Mouse (Mus musculus) heart, embryonic 12.5 days (tissue): ENCODE measurements around the gene Phlda3. TPM values are rescaled to one million over a fixed set of nuclear protein-coding genes. Genes with fewer than 3 reads are reported as not detected.

ENCODE experiments used
- ATAC-seq: fragments of 200-750 bp; cut with Nextera tagmentation; 2 replicates; pipeline ENCODE4 v1.8.0; 2017; ENCODE audit warnings: moderate TSS enrichment, moderate library complexity; ENCODE audit not compliant: insufficient number of reproducible peaks, low FRiP score
- H3K27ac ChIP-seq: fragments of 300-500 bp; sonication (generic); 2 replicates; pipeline ENCODE4 v1.5.1; 2016; ENCODE audit warnings: mild to moderate bottlenecking, moderate library complexity; ENCODE audit not compliant: poor library complexity, severe bottlenecking
- H3K27me3 ChIP-seq: fragments of 300-500 bp; sonication (generic); replicated peaks from 2 replicates; pipeline ENCODE4 v1.6.1; 2016; ENCODE audit warnings: mild to moderate bottlenecking, moderate library complexity
- H3K36me3 ChIP-seq: fragments of 300-500 bp; sonication (generic); 2 replicates; pipeline ENCODE4 v1.6.1; 2016; ENCODE audit warnings: mild to moderate bottlenecking, moderate library complexity
- H3K4me1 ChIP-seq: fragments of 300-500 bp; sonication (generic); replicated peaks from 2 replicates; pipeline ENCODE4 v1.6.1; 2016; ENCODE audit warnings: mild to moderate bottlenecking
- H3K4me2 ChIP-seq: fragments of 300-500 bp; sonication (generic); 2 replicates; pipeline ENCODE4 v1.6.1; 2016; ENCODE audit warnings: mild to moderate bottlenecking, moderate library complexity
- H3K4me3 ChIP-seq: fragments of 300-500 bp; sonication (generic); 2 replicates; pipeline ENCODE4 v1.5.1; 2016; ENCODE audit warnings: mild to moderate bottlenecking
- H3K9ac ChIP-seq: fragments of 300-500 bp; sonication (generic); 2 replicates; pipeline ENCODE4 v1.6.1; 2016; ENCODE audit warnings: mild to moderate bottlenecking, moderate library complexity
- H3K9me3 ChIP-seq: fragments of 300-500 bp; sonication (generic); replicated peaks from 2 replicates; pipeline ENCODE4 v1.6.1; 2016; ENCODE audit warnings: mild to moderate bottlenecking, moderate library complexity
- WGBS: fragments of 180-500 bp; shearing (Covaris S2); methylation state at CpG from one replicate; pipeline ENCODE4 v1.1.7; 2016; 5-methylcytosine and 5-hydroxymethylcytosine counted together
- polyA plus RNA-seq: library from polyadenylated mRNA; unstranded; fragments of >200 nt; fragmentation: Nextera tagmentation; extraction: Ambion mirVana; gene quantifications from 2 replicates; pipeline ENCODE4 v1.2.1, GENCODE M21; 2016

The Phlda3 gene
- polyA plus RNA-seq, 1 experiment from 2014 or later, result 74.1 TPM

DNA sequence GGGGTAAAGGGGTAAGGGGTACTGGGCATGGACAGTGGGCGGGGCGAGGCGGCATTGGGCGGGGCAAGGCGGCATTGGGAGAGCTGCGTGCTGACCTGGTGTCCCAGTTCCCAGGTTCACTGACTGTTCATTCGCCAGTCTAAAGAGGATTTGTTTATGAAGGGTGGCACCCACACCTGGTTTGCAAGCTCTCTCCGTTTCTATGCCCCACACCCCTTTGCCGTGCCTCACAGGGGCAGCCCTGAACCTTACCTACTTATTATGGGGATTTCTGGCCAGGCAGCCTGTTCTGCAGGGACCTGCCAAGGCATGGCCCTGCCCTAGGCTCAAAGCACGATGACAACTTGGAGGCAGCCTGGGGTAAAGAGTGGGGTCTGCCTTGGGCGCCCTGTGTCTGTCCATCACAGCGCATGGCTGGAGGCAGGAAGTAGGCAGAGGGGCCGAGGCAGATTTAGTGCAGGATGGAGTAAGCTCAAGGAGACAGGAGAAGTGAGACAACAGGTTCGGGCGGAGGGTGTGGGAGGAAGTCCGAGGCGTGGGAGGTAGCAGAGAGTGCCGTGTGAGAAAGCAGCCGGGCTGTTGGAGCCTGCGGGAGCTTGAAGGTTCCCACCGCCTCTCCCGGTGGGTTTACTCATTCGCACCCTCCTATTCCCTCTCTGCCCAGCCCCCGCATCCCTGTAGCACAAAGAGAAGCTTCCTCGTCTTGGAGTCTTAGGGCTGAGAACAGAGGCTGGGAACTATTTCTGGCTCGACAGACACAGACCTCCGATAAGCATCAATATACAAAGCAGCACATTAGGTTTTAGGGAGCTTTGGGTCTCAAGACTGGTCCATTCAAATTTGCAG lies 27.7 kb downstream of the Phlda3 start:
- peaks cover 77% of the 10 kb centered on the region for H3K4me1 ChIP-seq

DNA sequence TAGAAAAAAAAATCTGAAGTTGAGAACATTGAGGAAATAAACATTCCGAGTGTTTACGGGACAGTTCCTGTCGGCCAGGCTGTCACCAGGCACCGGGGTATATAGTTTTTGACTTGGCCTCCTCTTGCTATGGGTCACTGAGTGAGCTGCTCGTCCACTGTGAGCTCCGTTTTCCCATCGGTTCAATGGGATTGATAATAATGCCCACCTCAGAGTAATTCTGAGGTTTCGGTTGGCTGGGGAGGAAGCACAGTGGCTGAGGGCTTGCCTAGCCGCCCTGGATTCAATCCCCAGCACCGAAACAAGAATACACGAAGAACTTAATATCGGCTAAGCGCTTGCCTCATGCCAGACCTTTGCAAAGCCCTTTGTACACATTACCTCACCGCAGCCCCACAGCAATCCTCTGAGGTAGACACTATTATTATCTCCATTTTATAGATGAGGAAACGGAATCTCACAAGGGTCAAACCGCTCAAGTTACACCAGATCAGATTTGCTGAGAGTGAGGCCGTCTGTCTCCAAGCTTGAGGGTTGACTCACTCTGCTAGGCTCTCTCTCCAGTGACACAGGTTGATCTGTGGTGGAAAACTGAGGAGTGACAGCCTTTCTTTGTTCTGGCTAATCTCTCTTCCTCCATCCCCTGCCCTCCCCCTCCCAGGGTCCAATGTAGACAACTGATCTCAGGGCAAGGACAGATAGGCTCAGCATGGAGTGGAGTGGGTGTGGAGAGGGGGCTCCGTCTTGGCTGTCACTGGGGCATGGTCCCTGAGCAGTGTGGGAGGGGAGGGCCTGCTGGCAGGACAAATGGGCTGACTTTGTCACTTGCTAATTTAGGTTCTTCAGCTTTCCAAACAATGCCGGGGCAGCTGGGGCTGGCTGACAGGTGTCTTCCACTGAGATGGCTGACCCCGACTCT lies 28.6 kb downstream of the Phlda3 start:
- no peaks in the 10 kb centered on the region for H3K9me3 ChIP-seq
- peak; percentile 74 for ATAC-seq
- peak overlapping the region; percentile 36 for H3K4me3 ChIP-seq
- peaks cover 80% of the 10 kb centered on the region for H3K4me1 ChIP-seq
- peak overlapping the region; percentile 73 for H3K9ac ChIP-seq
- H3K36me3 ChIP-seq, result no peaks in the 10 kb centered on the region
- WGBS, result 5% methylated on average over 20 of the region's 20 CpGs
- peak overlapping the region; percentile 74 for H3K4me2 ChIP-seq
- peak overlapping the region; percentile 94 for H3K27ac ChIP-seq
- H3K27me3 ChIP-seq, result no peaks in the 10 kb centered on the region

More for the DNA sequence above, 27.7 kb downstream of the Phlda3 start:
- peak overlapping the region; percentile 36 for H3K4me3 ChIP-seq
- no peaks in the 10 kb centered on the region for H3K9me3 ChIP-seq
- peak overlapping the region; percentile 94 for H3K27ac ChIP-seq
- H3K9ac ChIP-seq, result peak overlapping the region; percentile 73
- ATAC-seq, result peak; percentile 24; the same call in 1 of the 2 replicates
- no peaks in the 10 kb centered on the region for H3K36me3 ChIP-seq
- peak overlapping the region; percentile 74 for H3K4me2 ChIP-seq
- no peaks in the 10 kb centered on the region for H3K27me3 ChIP-seq
- WGBS, result 12% methylated on average over 27 of the region's 27 CpGs

DNA sequence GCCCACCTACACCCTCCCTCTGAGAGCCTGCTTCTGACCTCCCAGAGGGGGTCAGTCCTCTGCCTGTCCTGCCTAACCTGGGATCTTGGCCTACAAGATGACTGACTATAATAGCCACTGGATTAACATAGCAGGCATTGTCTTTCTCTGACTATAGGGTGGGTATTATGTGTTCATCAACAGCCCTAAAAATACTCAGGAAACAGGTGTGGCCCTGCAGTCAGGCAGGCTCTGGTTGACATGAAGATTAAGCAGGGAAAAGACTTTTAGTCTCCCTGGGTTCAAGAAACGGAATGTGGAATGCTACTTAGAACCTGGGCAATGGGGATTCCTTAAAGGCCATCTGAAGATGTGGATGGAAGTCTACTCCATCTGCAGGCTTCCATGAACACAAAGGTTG lies 32.6 kb downstream of the Phlda3 start:
- Histone ChIP-seq H3K4me2 (peak overlapping the region; percentile 82), H3K4me1 (peaks cover 85% of the 10 kb centered on the region), H3K9ac (peak overlapping the region; percentile 89; the same call in 1 of the 2 replicates), H3K4me3 (no peak overlapping the region), H3K36me3 (peaks cover 16% of the 10 kb centered on the region), H3K27ac (peak overlapping the region; percentile 100), H3K27me3 (no peaks in the 10 kb centered on the region), H3K9me3 (no peaks in the 10 kb centered on the region)
- WGBS, result 50% methylated on average over 1 of the region's 1 CpGs
- no peak for ATAC-seq

DNA sequence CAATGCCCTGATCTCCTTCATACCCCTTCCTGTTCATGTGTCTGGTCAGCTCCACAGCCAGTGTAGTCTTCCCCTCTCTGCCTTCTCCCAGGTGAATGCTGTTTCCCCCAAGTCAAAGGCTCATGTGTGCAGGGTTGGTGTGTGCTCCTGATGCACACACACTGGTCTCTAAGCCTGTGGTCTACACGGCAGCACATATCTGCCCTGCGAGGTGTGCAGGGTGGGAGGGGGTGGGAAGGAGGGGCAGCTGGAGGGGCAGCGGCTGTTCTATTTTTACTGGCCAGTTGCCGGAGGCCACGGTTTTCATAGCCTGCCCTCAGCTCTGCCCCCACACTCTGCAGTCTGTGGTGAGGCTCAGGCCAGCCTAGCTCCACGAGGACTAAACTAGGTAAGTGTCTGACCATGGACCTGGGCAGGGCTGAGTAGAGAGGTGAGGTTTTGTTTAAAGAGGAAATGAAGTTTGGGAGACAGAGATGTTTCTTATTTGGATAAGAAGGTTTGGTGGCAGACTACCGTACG lies 33.2 kb downstream of the Phlda3 start:
- peak overlapping the region; percentile 58 for H3K4me3 ChIP-seq
- H3K9ac ChIP-seq, result peak overlapping the region; percentile 89
- ATAC-seq, result peak; percentile 12
- H3K27ac ChIP-seq, result peak overlapping the region; percentile 100
- peaks cover 23% of the 10 kb centered on the region for H3K36me3 ChIP-seq
- peaks cover 85% of the 10 kb centered on the region for H3K4me1 ChIP-seq
- no peaks in the 10 kb centered on the region for H3K9me3 ChIP-seq
- H3K27me3 ChIP-seq, result no peaks in the 10 kb centered on the region
- H3K4me2 ChIP-seq, result peak overlapping the region; percentile 82
- WGBS, result 9% methylated on average over 8 of the region's 8 CpGs

DNA sequence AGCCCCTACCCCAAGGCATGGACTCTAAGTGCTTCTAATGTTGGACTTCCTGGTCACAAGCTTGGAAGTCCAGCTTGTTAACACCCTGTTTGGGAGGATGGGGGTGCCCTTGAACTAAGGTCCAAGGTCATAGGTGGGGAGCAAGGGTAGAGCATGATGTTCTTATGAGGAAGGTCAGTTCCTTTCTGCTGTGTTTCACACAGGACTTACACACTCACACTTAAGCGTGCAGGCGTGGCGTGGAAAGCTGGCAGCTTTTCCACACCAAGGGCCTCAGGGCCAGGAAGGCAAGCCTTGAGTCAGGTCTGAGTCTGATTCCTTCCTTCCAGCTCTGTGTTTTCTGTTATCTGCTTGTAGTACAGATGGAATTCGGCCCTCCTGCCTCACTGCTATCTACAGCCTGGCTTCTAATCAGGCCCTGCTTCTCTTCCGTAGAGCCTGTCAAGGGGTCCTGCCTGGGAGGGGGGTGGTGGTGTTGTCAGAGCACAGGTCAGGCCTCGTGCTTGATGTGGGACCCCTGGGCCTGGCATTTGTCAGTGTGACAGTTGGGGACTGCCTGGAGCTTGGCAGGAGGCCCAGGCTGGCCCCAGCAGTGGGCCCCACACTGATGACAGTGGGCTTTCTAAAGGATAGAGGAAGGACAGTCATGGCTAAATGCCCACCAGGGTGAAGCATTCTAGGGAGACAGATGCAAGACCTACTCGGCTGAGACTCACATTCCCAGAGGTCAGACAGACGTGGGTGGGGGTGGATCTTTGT lies 34.5 kb downstream of the Phlda3 start:
- under 1% methylated on average over 8 of the region's 8 CpGs for WGBS
- Histone ChIP-seq H3K9me3 (no peaks in the 10 kb centered on the region), H3K27me3 (no peaks in the 10 kb centered on the region), H3K4me3 (peak overlapping the region; percentile 58), H3K36me3 (peaks cover 35% of the 10 kb centered on the region), H3K4me2 (peak overlapping the region; percentile 82), H3K27ac (peak overlapping the region; percentile 100), H3K4me1 (peaks cover 85% of the 10 kb centered on the region), H3K9ac (peak overlapping the region; percentile 89)
- ATAC-seq, result peak; percentile 91

DNA sequence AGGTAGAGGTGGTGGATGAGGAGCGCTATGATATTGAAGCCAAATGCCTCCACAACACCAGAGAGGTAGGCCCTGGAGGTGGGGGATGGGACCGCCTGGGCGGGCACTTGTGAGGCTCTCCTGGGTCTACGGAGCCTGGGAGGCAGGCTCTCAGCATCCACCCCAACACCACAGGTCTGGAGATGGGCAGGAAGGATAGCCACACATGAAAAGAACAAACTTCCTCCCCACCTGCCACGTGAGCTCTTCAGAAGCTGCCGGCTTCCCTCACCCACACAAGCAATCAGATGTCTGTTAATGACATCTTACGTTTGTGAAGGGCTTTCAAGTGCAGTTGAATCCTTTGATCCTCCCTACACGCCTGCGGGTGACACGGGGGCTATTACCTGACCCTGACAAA lies 41.6 kb downstream of the Phlda3 start:
- ATAC-seq, result no peak
- WGBS, result 41% methylated on average over 10 of the region's 10 CpGs
- Histone ChIP-seq H3K4me2 (no peak overlapping the region), H3K9ac (peak overlapping the region; percentile 58; the same call in 1 of the 2 replicates), H3K27me3 (no peaks in the 10 kb centered on the region), H3K27ac (peak overlapping the region; percentile 60), H3K36me3 (peaks cover 81% of the 10 kb centered on the region), H3K9me3 (no peaks in the 10 kb centered on the region), H3K4me3 (no peak overlapping the region), H3K4me1 (peaks cover 74% of the 10 kb centered on the region)

DNA sequence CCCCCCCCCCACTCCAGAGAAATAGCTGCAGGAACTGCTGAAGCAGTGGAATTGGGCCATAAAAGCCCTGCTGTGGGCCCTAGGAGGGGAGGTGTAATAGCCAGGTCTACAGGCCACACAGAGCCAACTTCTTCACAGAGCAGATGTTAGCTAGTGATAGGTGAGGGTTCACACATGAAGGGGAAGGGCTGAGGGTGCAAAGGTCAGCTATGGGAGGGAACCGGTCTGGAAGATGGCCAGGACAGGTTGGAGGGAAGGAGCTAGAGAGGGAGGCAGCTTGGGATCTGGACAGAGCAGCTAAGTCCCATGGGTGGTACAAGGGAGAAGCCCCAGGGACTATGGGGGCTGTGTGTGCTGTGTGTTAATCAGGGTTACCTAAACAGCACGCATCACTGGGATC lies 44.3 kb downstream of the Phlda3 start:
- Histone ChIP-seq H3K36me3 (peaks cover 55% of the 10 kb centered on the region), H3K4me2 (no peak overlapping the region), H3K9ac (0 out of 2 replicates have a peak overlapping the region, but pooled peaks have one; percentile 2), H3K9me3 (no peaks in the 10 kb centered on the region), H3K27ac (peak overlapping the region; percentile 22; the same call in 1 of the 2 replicates), H3K4me3 (no peak overlapping the region), H3K27me3 (no peaks in the 10 kb centered on the region), H3K4me1 (peaks cover 60% of the 10 kb centered on the region)
- 76% methylated on average over 2 of the region's 2 CpGs for WGBS
- no peak for ATAC-seq

DNA sequence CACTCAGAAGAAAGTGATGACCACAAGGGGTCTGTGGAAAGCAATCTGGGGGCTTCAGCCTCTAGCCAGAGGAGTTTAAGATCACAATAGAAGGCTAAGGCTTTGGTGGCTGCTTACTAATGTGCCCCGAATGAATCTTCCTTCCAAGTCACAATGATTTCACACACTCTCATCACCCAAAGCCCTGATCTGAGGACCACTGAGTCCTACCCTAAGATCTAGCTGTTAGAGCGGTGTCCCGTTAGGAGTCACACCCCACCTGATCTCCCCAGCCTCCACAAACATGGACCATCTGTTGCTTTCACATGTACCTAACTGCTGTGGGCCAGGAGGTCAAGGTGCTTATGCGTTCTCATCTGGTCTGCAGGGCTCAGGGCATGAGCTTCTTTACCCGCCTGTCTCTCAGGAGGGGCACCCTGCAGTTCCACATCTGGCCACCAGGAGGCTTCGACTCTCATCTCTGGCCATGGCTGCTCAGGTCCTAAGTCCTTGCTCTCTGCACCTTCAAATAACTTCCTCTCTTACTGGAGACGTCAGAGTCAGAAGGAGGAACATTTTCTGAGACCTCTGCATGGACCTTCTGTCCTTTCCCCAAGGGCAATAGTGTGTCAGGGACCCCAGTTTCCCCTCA lies 45.2 kb downstream of the Phlda3 start:
- no peak overlapping the region for H3K4me2 ChIP-seq
- no peak overlapping the region for H3K4me3 ChIP-seq
- ATAC-seq, result no peak
- H3K27ac ChIP-seq, result peak overlapping the region; percentile 56; the same call in 1 of the 2 replicates
- H3K36me3 ChIP-seq, result peaks cover 46% of the 10 kb centered on the region
- no peaks in the 10 kb centered on the region for H3K27me3 ChIP-seq
- no peak overlapping the region for H3K9ac ChIP-seq
- 28% methylated on average over 7 of the region's 7 CpGs for WGBS
- peaks cover 54% of the 10 kb centered on the region for H3K4me1 ChIP-seq
- no peaks in the 10 kb centered on the region for H3K9me3 ChIP-seq

DNA sequence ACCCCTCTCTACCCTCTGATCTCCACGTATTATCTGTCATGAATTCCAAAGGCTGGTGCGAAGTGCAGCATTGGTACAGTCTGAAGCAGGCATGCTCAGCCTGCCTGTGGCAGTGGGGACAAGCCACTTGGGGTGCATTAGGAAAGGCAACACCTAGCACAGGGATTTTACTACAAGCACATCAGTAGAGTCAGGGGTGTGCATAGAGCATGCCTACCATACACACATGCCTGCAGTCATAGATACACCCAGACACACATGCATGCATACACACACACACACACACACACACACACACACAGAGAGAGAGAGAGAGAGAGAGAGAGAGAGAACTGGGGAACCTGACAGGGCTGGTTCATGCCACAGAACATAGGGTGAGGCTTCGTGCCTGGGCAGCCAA lies 46.3 kb downstream of the Phlda3 start:
- Histone ChIP-seq H3K9ac (peak overlapping the region; percentile 18; the same call in 1 of the 2 replicates), H3K4me3 (no peak overlapping the region), H3K27me3 (peaks cover 3% of the 10 kb centered on the region), H3K4me2 (no peak overlapping the region), H3K4me1 (peaks cover 54% of the 10 kb centered on the region), H3K36me3 (peaks cover 42% of the 10 kb centered on the region), H3K27ac (peak overlapping the region; percentile 80), H3K9me3 (no peaks in the 10 kb centered on the region)
- WGBS, result 42% methylated on average over 3 of the region's 3 CpGs
- ATAC-seq, result peak; percentile 2; the same call in 1 of the 2 replicates

DNA sequence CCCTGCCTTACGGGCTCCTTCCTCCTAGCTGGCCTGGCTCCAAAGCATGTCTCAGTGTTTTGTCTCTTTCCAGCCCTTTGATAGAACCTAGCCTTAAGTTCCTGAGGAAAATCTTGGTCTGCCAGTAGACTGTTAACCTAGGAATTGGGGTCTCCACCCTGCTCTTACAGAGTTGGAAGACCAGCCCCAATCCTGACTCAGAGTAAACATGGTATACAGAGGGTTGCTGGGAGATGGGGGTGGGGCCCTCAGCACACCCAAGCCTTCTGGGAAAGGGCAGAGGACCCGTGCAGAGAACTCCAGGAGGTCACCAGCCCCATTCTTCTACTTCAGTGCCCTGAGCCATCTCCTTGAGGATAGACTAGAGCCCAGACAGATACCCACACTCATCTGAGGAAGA lies 46.7 kb downstream of the Phlda3 start:
- Histone ChIP-seq H3K4me3 (no peak overlapping the region), H3K9me3 (no peaks in the 10 kb centered on the region), H3K9ac (0 out of 2 replicates have a peak overlapping the region, but pooled peaks have one; percentile 18), H3K27me3 (peaks cover 7% of the 10 kb centered on the region), H3K27ac (peak overlapping the region; percentile 80), H3K4me1 (peaks cover 50% of the 10 kb centered on the region), H3K36me3 (peaks cover 38% of the 10 kb centered on the region), H3K4me2 (no peak overlapping the region)
- ATAC-seq, result peak; percentile 36; the same call in 1 of the 2 replicates
- WGBS, result 19% methylated on average over 2 of the region's 2 CpGs
